Mouse (Mus musculus) neural tube, embryonic 12.5 days (tissue): ENCODE measurements at regions not wholly inside any gene's neighbourhood (a gene's known extent, or its start where the extent isn't known, plus 50 kb on each side); places are given as distances from the start of the nearest gene placed in this dataset.

Experiments
- ATAC-seq: fragments of 200-750 bp; cut with Nextera tagmentation; 2 replicates; pipeline ENCODE4 v1.8.0; 2017; ENCODE audit warnings: low read depth, mild to moderate bottlenecking, moderate TSS enrichment, moderate library complexity; ENCODE audit not compliant: low FRiP score
- H3K27ac ChIP-seq: fragments of 300-500 bp; sonication (generic); 2 replicates; pipeline ENCODE4 v1.5.1; 2016
- H3K27me3 ChIP-seq: fragments of 300-500 bp; sonication (generic); replicated peaks from 2 replicates; pipeline ENCODE4 v1.6.1; 2016; ENCODE audit warnings: mild to moderate bottlenecking
- H3K36me3 ChIP-seq: fragments of 300-500 bp; sonication (generic); 2 replicates; pipeline ENCODE4 v1.6.1; 2016; ENCODE audit warnings: mild to moderate bottlenecking
- H3K4me1 ChIP-seq: fragments of 300-500 bp; sonication (generic); 2 replicates; pipeline ENCODE4 v1.6.1; 2016
- H3K4me2 ChIP-seq: fragments of 300-500 bp; sonication (generic); replicated peaks from 2 replicates; pipeline ENCODE4 v1.6.1; 2016; ENCODE audit warnings: mild to moderate bottlenecking
- H3K4me3 ChIP-seq: fragments of 300-500 bp; sonication (generic); 2 replicates; pipeline ENCODE4 v1.5.1; 2016
- H3K9ac ChIP-seq: fragments of 300-500 bp; sonication (generic); 2 replicates; pipeline ENCODE4 v1.6.1; 2016; ENCODE audit warnings: mild to moderate bottlenecking
- H3K9me3 ChIP-seq: fragments of 300-500 bp; sonication (generic); 2 replicates; pipeline ENCODE4 v1.6.1; 2016; ENCODE audit warnings: mild to moderate bottlenecking
- WGBS: fragments of 180-500 bp; shearing (Covaris S2); methylation state at CpG from one replicate; pipeline ENCODE4 v1.1.7; 2016; 5-methylcytosine and 5-hydroxymethylcytosine counted together

- no peak overlapping the region for H3K9ac ChIP-seq
- 91% methylated on average over 2 of the region's 2 CpGs for WGBS
- H3K27ac ChIP-seq = no peak overlapping the region
- H3K4me1 ChIP-seq = no peaks in the 10 kb centered on the region
- ATAC-seq = no peak
- no peak overlapping the region for H3K4me3 ChIP-seq
- H3K4me2 ChIP-seq = no peak overlapping the region
- no peaks in the 10 kb centered on the region for H3K27me3 ChIP-seq
- no peaks in the 10 kb centered on the region for H3K36me3 ChIP-seq
- no peaks in the 10 kb centered on the region for H3K9me3 ChIP-seq
Measured at GRCm38 (mm10) chr10:99919925-99920324, 95.5 kb upstream of the Kitl start.

- 91% methylated on average over 7 of the region's 7 CpGs for WGBS
Measured at GRCm38 (mm10) chr10:99918567-99919320, 96.7 kb upstream of the Kitl start.

GRCm38 (mm10) chr10:99913846-99914187 is 101.6 kb upstream of the Kitl start:
- no peak overlapping the region for H3K4me3 ChIP-seq
- no peak overlapping the region for H3K9ac ChIP-seq
- no peaks in the 10 kb centered on the region for H3K27me3 ChIP-seq
- WGBS = 96% methylated on average over 4 of the region's 4 CpGs
- no peaks in the 10 kb centered on the region for H3K36me3 ChIP-seq
- no peak for ATAC-seq
- no peaks in the 10 kb centered on the region for H3K4me1 ChIP-seq
- no peak overlapping the region for H3K27ac ChIP-seq
- no peak overlapping the region for H3K4me2 ChIP-seq
- H3K9me3 ChIP-seq = no peaks in the 10 kb centered on the region

More at GRCm38 (mm10) chr10:99918567-99919320, 96.7 kb upstream of the Kitl start:
- no peaks in the 10 kb centered on the region for H3K27me3 ChIP-seq
- H3K36me3 ChIP-seq = no peaks in the 10 kb centered on the region
- no peak overlapping the region for H3K4me2 ChIP-seq
- H3K9me3 ChIP-seq = no peaks in the 10 kb centered on the region
- H3K4me1 ChIP-seq = no peaks in the 10 kb centered on the region
- no peak overlapping the region for H3K27ac ChIP-seq
- H3K9ac ChIP-seq = no peak overlapping the region
- no peak for ATAC-seq
- H3K4me3 ChIP-seq = no peak overlapping the region

GRCm38 (mm10) chr10:99913001-99913845 is 102.2 kb upstream of the Kitl start:
- ATAC-seq = no peak
- Histone ChIP-seq H3K4me1 (no peaks in the 10 kb centered on the region), H3K4me3 (no peak overlapping the region), H3K36me3 (no peaks in the 10 kb centered on the region), H3K27me3 (no peaks in the 10 kb centered on the region), H3K9me3 (no peaks in the 10 kb centered on the region), H3K4me2 (no peak overlapping the region), H3K27ac (no peak overlapping the region), H3K9ac (no peak overlapping the region)
- WGBS = 79% methylated on average over 20 of the region's 20 CpGs

GRCm38 (mm10) chr10:99910011-99910723 is 105.3 kb upstream of the Kitl start:
- no peak overlapping the region for H3K4me2 ChIP-seq
- 69% methylated on average over 4 of the region's 4 CpGs for WGBS
- no peak for ATAC-seq
- no peak overlapping the region for H3K27ac ChIP-seq
- H3K4me1 ChIP-seq = no peaks in the 10 kb centered on the region
- H3K27me3 ChIP-seq = no peaks in the 10 kb centered on the region
- H3K4me3 ChIP-seq = no peak overlapping the region
- no peaks in the 10 kb centered on the region for H3K9me3 ChIP-seq
- no peak overlapping the region for H3K9ac ChIP-seq
- H3K36me3 ChIP-seq = no peaks in the 10 kb centered on the region

GRCm38 (mm10) chr10:99908044-99908443 is 107.4 kb upstream of the Kitl start:
- Histone ChIP-seq H3K27me3 (no peaks in the 10 kb centered on the region), H3K4me3 (no peak overlapping the region), H3K36me3 (no peaks in the 10 kb centered on the region), H3K4me1 (no peaks in the 10 kb centered on the region), H3K9ac (no peak overlapping the region), H3K4me2 (no peak overlapping the region), H3K27ac (no peak overlapping the region), H3K9me3 (no peaks in the 10 kb centered on the region)
- WGBS = 61% methylated on average over 4 of the region's 4 CpGs
- ATAC-seq = no peak

GRCm38 (mm10) chr10:99906778-99907435 is 108.5 kb upstream of the Kitl start:
- H3K4me3 ChIP-seq = no peak overlapping the region
- no peaks in the 10 kb centered on the region for H3K27me3 ChIP-seq
- WGBS = 87% methylated on average over 6 of the region's 6 CpGs
- no peaks in the 10 kb centered on the region for H3K36me3 ChIP-seq
- H3K27ac ChIP-seq = no peak overlapping the region
- H3K4me2 ChIP-seq = no peak overlapping the region
- no peaks in the 10 kb centered on the region for H3K4me1 ChIP-seq
- no peak for ATAC-seq
- H3K9ac ChIP-seq = no peak overlapping the region
- no peaks in the 10 kb centered on the region for H3K9me3 ChIP-seq

GRCm38 (mm10) chr10:99902280-99903231 is 112.9 kb upstream of the Kitl start:
- Histone ChIP-seq H3K4me3 (no peak overlapping the region), H3K27me3 (no peaks in the 10 kb centered on the region), H3K27ac (no peak overlapping the region), H3K9ac (no peak overlapping the region), H3K4me1 (no peaks in the 10 kb centered on the region), H3K9me3 (no peaks in the 10 kb centered on the region), H3K4me2 (no peak overlapping the region), H3K36me3 (no peaks in the 10 kb centered on the region)
- ATAC-seq = no peak
- WGBS = 64% methylated on average over 9 of the region's 9 CpGs

GRCm38 (mm10) chr10:99900955-99901835 is 114.2 kb upstream of the Kitl start:
- Histone ChIP-seq H3K4me1 (no peaks in the 10 kb centered on the region), H3K9me3 (no peaks in the 10 kb centered on the region), H3K27me3 (no peaks in the 10 kb centered on the region), H3K9ac (no peak overlapping the region), H3K4me2 (no peak overlapping the region), H3K36me3 (no peaks in the 10 kb centered on the region), H3K4me3 (no peak overlapping the region), H3K27ac (no peak overlapping the region)
- 48% methylated on average over 8 of the region's 8 CpGs for WGBS
- peak; percentile 21; the same call in 1 of the 2 replicates for ATAC-seq

GRCm38 (mm10) chr10:99893999-99894398 is 121.4 kb upstream of the Kitl start:
- no peak for ATAC-seq
- H3K9ac ChIP-seq = no peak overlapping the region
- no peak overlapping the region for H3K4me3 ChIP-seq
- no peaks in the 10 kb centered on the region for H3K9me3 ChIP-seq
- no peaks in the 10 kb centered on the region for H3K27me3 ChIP-seq
- no peaks in the 10 kb centered on the region for H3K36me3 ChIP-seq
- 10% methylated on average over 3 of the region's 3 CpGs for WGBS
- H3K27ac ChIP-seq = no peak overlapping the region
- H3K4me2 ChIP-seq = no peak overlapping the region
- H3K4me1 ChIP-seq = no peaks in the 10 kb centered on the region
